Mouse (Mus musculus) G1E (cell line): ENCODE results near the gene Tsks.

Source experiments
- CTCF ChIP-seq: IDR thresholded peaks from 2 replicates; pipeline ENCODE4 v1.5.1; 2012; ENCODE audit warnings: low read depth, low read length, inconsistent platforms, mixed read lengths
- GATA1 ChIP-seq: IDR thresholded peaks from 2 replicates; pipeline ENCODE4 v1.6.1; 2012; ENCODE audit warnings: borderline replicate concordance, low read length, inconsistent platforms, mixed read lengths

GRCm38 (mm10) chr7:45004546-45004945 is 61.5 kb downstream of the Tsks start:
- TF ChIP-seq CTCF (no peak), GATA1 (no peak)
